ENCODE assay signal across 14 mouse cellular contexts in genomic region chr14:122460226-122460625, GRCm38 (mm10). TPM values are rescaled to one million over a fixed set of nuclear protein-coding genes. Genes with fewer than 3 reads are reported as not detected.
DNase-seq lines count a peak whose midpoint lies in the region; ATAC-seq and TF ChIP-seq lines count a peak whose summit lies in the region.
"Had no signal": no experiment of that assay in that cellular context is flagged by ENCODE, and none has a peak within 500 bp of the region (broad histone marks: within the 10 kb centered on the region; RNA-seq: fewer than 3 reads in every experiment).

No protein-coding gene starts in this region.

- no peak for ATAC-seq in hindbrain, embryonic 11.5 days (ENCODE audit: low FRiP score)
- no peak for ATAC-seq in midbrain, embryonic 11.5 days (ENCODE audit: low FRiP score)
- ATAC-seq: inflammation-experienced regulatory T-cells, adult 6 months had no signal

- H3K4me3 ChIP-seq in layer of hippocampus, adult 2 months: peak overlapping the region; percentile 13; the same call in 1 of the 2 replicates
- peak overlapping the region; percentile 25 for H3K4me3 ChIP-seq in hindbrain, embryonic 11.5 days (ENCODE audit: low read depth, low read length)
- peak overlapping the region; percentile 27 for H3K4me3 ChIP-seq in midbrain, embryonic 11.5 days (ENCODE audit: low read depth, low read length)
- no peak overlapping the region for H3K4me3 ChIP-seq in heart, adult 2 months
- H3K4me3 ChIP-seq: heart, embryonic 13.5 days had no signal

- H3K27ac ChIP-seq in layer of hippocampus, adult 2 months: peak overlapping the region; percentile 82
- H3K27ac ChIP-seq in hindbrain, embryonic 11.5 days (ENCODE audit: low read depth, low read length): no peak overlapping the region; the same call in 1 of the 2 replicates
- no peak overlapping the region for H3K27ac ChIP-seq in midbrain, embryonic 11.5 days (ENCODE audit: low read depth, low read length)
- H3K27ac ChIP-seq in heart, adult 2 months: no peak overlapping the region
- H3K27ac ChIP-seq: heart, embryonic 13.5 days had no signal

- intact Hi-C loops in left cerebral cortex, postnatal 25 days (cut with DNase I): loop anchor here (5.0 kb wide), 1 partner anchor 78 kb away; no protein-coding TSS in a partner anchor
- intact Hi-C loops in heart, adult 2 months (cut with DNase I): loop anchor here (10.0 kb wide), 1 partner anchor 225 kb away; no protein-coding TSS in a partner anchor

- H3K4me1 ChIP-seq in hindbrain, embryonic 11.5 days (replicated peaks; ENCODE audit: control insufficient read depth, insufficient read depth, low read length): peaks cover 6% of the 10 kb centered on the region; the same call in 1 of the 2 replicates
- H3K4me1 ChIP-seq in midbrain, embryonic 11.5 days (ENCODE audit: control insufficient read depth, insufficient read depth, low read length): peaks cover 24% of the 10 kb centered on the region
- no peaks in the 10 kb centered on the region for H3K4me1 ChIP-seq in heart, adult 2 months (ENCODE audit: control insufficient read depth, insufficient read depth, low read length)

- H3K27me3 ChIP-seq in hindbrain, embryonic 11.5 days (ENCODE audit: control insufficient read depth, insufficient read depth, low read length): peaks cover 37% of the 10 kb centered on the region
- H3K27me3 ChIP-seq in midbrain, embryonic 11.5 days (ENCODE audit: control insufficient read depth, insufficient read depth, low read length): peaks cover 39% of the 10 kb centered on the region
- H3K27me3 ChIP-seq in heart, adult 2 months (ENCODE audit: control insufficient read depth, insufficient read depth, low read length): peaks cover 22% of the 10 kb centered on the region

- no peak for TF ChIP-seq EP300 in heart, adult 2 months (IDR thresholded peaks at IDR 0.05; ENCODE audit: insufficient read depth, low read depth, low read length)

- no peaks in the 10 kb centered on the region for H3K9me3 ChIP-seq in hindbrain, embryonic 11.5 days (ENCODE audit: control insufficient read depth, low read length)
- H3K9me3 ChIP-seq in midbrain, embryonic 11.5 days (ENCODE audit: control insufficient read depth, low read length): no peaks in the 10 kb centered on the region
- H3K9me3 ChIP-seq: heart, embryonic 13.5 days had no signal

- peak overlapping the region; percentile 35 for H3K4me2 ChIP-seq in hindbrain, embryonic 11.5 days (replicated peaks; ENCODE audit: low read depth, low read length)
- H3K4me2 ChIP-seq in midbrain, embryonic 11.5 days: peak overlapping the region; percentile 43
- H3K4me2 ChIP-seq: heart, embryonic 13.5 days had no signal

- peak overlapping the region; percentile 52 for H3K9ac ChIP-seq in hindbrain, embryonic 11.5 days (ENCODE audit: low read depth, low read length)
- H3K9ac ChIP-seq in midbrain, embryonic 11.5 days (ENCODE audit: low read length): peak overlapping the region; percentile 59
- no peak overlapping the region for H3K9ac ChIP-seq in heart, adult 2 months (ENCODE audit: low read depth, low read length)
- H3K9ac ChIP-seq: heart, embryonic 13.5 days had no signal

- no peak for TF ChIP-seq CTCF in layer of hippocampus, adult 2 months (conservative IDR thresholded peaks at IDR 0.05)
- TF ChIP-seq CTCF in heart, adult 2 months (IDR thresholded peaks at IDR 0.05): no peak

- H3K36me3 ChIP-seq in hindbrain, embryonic 11.5 days (ENCODE audit: control insufficient read depth, insufficient read depth, low read length): no peaks in the 10 kb centered on the region
- H3K36me3 ChIP-seq in midbrain, embryonic 11.5 days (ENCODE audit: control insufficient read depth, insufficient read depth, low read length): no peaks in the 10 kb centered on the region
- no peaks in the 10 kb centered on the region for H3K36me3 ChIP-seq in heart, adult 2 months (ENCODE audit: control insufficient read depth, insufficient read depth, low read length)
- H3K36me3 ChIP-seq: G1E; heart, embryonic 13.5 days had no signal

- 47% methylated on average over 5 of the region's 5 CpGs for WGBS in hindbrain, embryonic 11.5 days
- 46% methylated on average over 5 of the region's 5 CpGs for WGBS in midbrain, embryonic 11.5 days
- WGBS in heart, adult 2 months: 72% methylated on average over 5 of the region's 5 CpGs

- no peaks in the 10 kb centered on the region for H3K79me2 ChIP-seq in heart, adult 2 months (replicated peaks; ENCODE audit: control insufficient read depth, insufficient read depth, low read length)

- TF ChIP-seq POLR2A in heart, adult 2 months (IDR thresholded peaks at IDR 0.05; ENCODE audit: insufficient read depth, low read depth, low read length): no peak

- no peak for DNase-seq in layer of hippocampus, adult 2 months (ENCODE audit: low spot score in 2 of 2)
- no peak for DNase-seq in layer of hippocampus, postnatal 25 days (ENCODE audit: extremely low spot score in 1 of 2, low spot score in 1 of 2)
- DNase-seq in hindbrain, embryonic 11.5 days (ENCODE audit: low spot score): no peak
- peak; percentile 89 for DNase-seq in midbrain, embryonic 11.5 days (ENCODE audit: low spot score, missing footprints)
- no peak for DNase-seq in left cerebral cortex, postnatal 25 days (ENCODE audit: low spot score in 2 of 2)
- no peak for DNase-seq in B cell, adult 2 months
- no peak for DNase-seq in ovary, postnatal 14 days (ENCODE audit: low spot score)
- no peak for DNase-seq in heart, adult 2 months
- DNase-seq: kidney, postnatal 25 days; lung, adult 18-20 months had no signal

RNA-seq across cellular contexts. Expression of gene Zic5, which starts 5.3 kb away (rescaled TPM):
- total RNA-seq in layer of hippocampus, adult 2 months (2021): 1 to 10 TPM; 3.9 to 4.4 TPM
- total RNA-seq in layer of hippocampus, postnatal 25 days (2021): 1 to 10 TPM; 3.3 to 6.2 TPM
- 19.1 and 20.1 TPM in 2 replicates for polyA plus RNA-seq in hindbrain, embryonic 11.5 days (2014; fragmentation: Nextera tagmentation; extraction: Ambion mirVana)
- 14.6 and 15.8 TPM in 2 replicates for polyA plus RNA-seq in midbrain, embryonic 11.5 days (2014; fragmentation: Nextera tagmentation; extraction: Ambion mirVana)
- total RNA-seq in left cerebral cortex, postnatal 25 days (2021): 1 to 10 TPM; 2.3 to 2.7 TPM
- total RNA-seq in heart, adult 2 months (2021): not detected
- not detected in 2 replicates for polyA plus RNA-seq in heart, adult 2 months (2012; rRNA removed)
- total RNA-seq: gastrocnemius, adult 8-10 months had no signal
- polyA plus RNA-seq: G1E; heart, embryonic 13.5 days had no signal

RNA-seq across cellular contexts. Expression of gene Gm5089, which starts 9.3 kb away (rescaled TPM):
- under 1 TPM; 0.17 to 0.36 TPM for total RNA-seq in layer of hippocampus, adult 2 months (2021)
- total RNA-seq in layer of hippocampus, postnatal 25 days (2021): under 1 TPM; 0.12 to 0.42 TPM
- polyA plus RNA-seq in hindbrain, embryonic 11.5 days (2014; fragmentation: Nextera tagmentation; extraction: Ambion mirVana): 0.99 and 1.6 TPM in 2 replicates
- 0.62 and 0.64 TPM in 2 replicates for polyA plus RNA-seq in midbrain, embryonic 11.5 days (2014; fragmentation: Nextera tagmentation; extraction: Ambion mirVana)
- under 1 TPM in 1 of 2 experiments, not detected in 1; 0.23 TPM for total RNA-seq in left cerebral cortex, postnatal 25 days (2021)
- not detected for total RNA-seq in heart, adult 2 months (2021)
- not detected in 2 replicates for polyA plus RNA-seq in heart, adult 2 months (2012; rRNA removed)
- total RNA-seq: gastrocnemius, adult 8-10 months had no signal
- polyA plus RNA-seq: G1E; heart, embryonic 13.5 days; inflammation-experienced regulatory T-cells, adult 6 months had no signal

RNA-seq across cellular contexts. Expression of gene Zic2, which starts 15.0 kb away (rescaled TPM):
- total RNA-seq in layer of hippocampus, adult 2 months (2021): 10 to 100 TPM; 17.7 to 21.9 TPM
- total RNA-seq in layer of hippocampus, postnatal 25 days (2021): 10 to 100 TPM; 14.6 to 18.1 TPM
- 9.5 and 11.2 TPM in 2 replicates for polyA plus RNA-seq in hindbrain, embryonic 11.5 days (2014; fragmentation: Nextera tagmentation; extraction: Ambion mirVana)
- 5.8 and 6.3 TPM in 2 replicates for polyA plus RNA-seq in midbrain, embryonic 11.5 days (2014; fragmentation: Nextera tagmentation; extraction: Ambion mirVana)
- total RNA-seq in left cerebral cortex, postnatal 25 days (2021): 10 to 100 TPM; 16.0 to 16.5 TPM
- not detected for total RNA-seq in heart, adult 2 months (2021)
- 0.31 TPM in 1 of 2 replicates, not detected in the other for polyA plus RNA-seq in heart, adult 2 months (2012; rRNA removed)
- total RNA-seq: gastrocnemius, adult 8-10 months had no signal
- polyA plus RNA-seq: G1E; heart, embryonic 13.5 days; inflammation-experienced regulatory T-cells, adult 6 months had no signal

RNA-seq across cellular contexts. Expression of gene Gm10837, which starts 30.2 kb away (rescaled TPM):
- total RNA-seq in layer of hippocampus, adult 2 months (2021): not detected
- under 1 TPM in 1 of 2 experiments, not detected in 1; 0.23 TPM for total RNA-seq in layer of hippocampus, postnatal 25 days (2021)
- 0.35 and 0.76 TPM in 2 replicates for polyA plus RNA-seq in hindbrain, embryonic 11.5 days (2014; fragmentation: Nextera tagmentation; extraction: Ambion mirVana)
- 0.41 and 0.45 TPM in 2 replicates for polyA plus RNA-seq in midbrain, embryonic 11.5 days (2014; fragmentation: Nextera tagmentation; extraction: Ambion mirVana)
- total RNA-seq in left cerebral cortex, postnatal 25 days (2021): not detected
- not detected for total RNA-seq in heart, adult 2 months (2021)
- polyA plus RNA-seq in heart, adult 2 months (2012; rRNA removed): not detected in 2 replicates
- total RNA-seq: gastrocnemius, adult 8-10 months had no signal
- polyA plus RNA-seq: G1E had no signal

Comparison
In these comparisons a context has a peak if more than half of its experiments do, and no peak if none do; other contexts are left out.
1. RNA of gene Zic2, which starts 15.0 kb away (total RNA-seq): 17.7 to 21.9 TPM in layer of hippocampus, adult 2 months, 14.6 to 18.1 TPM in layer of hippocampus, postnatal 25 days and 16.0 to 16.5 TPM in left cerebral cortex, postnatal 25 days; not detected in heart, adult 2 months; every median in the first group is over 10 times any median in the second.